Mouse (Mus musculus) stomach, embryonic 15.5 days (tissue): ENCODE measurements around the gene Hip1r. TPM values are rescaled to one million over a fixed set of nuclear protein-coding genes. Genes with fewer than 3 reads are reported as not detected.
"Not testable (repeated sequence)": the region's sequence is repeated elsewhere in the genome, so short reads cannot be mapped to it uniquely, and the experiment has no call there.

ENCODE experiments used
- ATAC-seq: fragments of 200-750 bp; cut with Nextera tagmentation; 2 replicates; pipeline ENCODE4 v1.8.0; 2017; ENCODE audit warnings: low read depth, moderate number of reproducible peaks, moderate TSS enrichment; ENCODE audit not compliant: insufficient read depth, low FRiP score
- H3K27ac ChIP-seq: fragments of 300-500 bp; sonication (generic); 2 replicates; pipeline ENCODE4 v1.5.1; 2015; ENCODE audit warnings: mild to moderate bottlenecking, inconsistent platforms
- H3K27me3 ChIP-seq: fragments of 300-500 bp; sonication (generic); replicated peaks from 2 replicates; pipeline ENCODE4 v1.6.1; 2015; ENCODE audit warnings: inconsistent platforms
- H3K36me3 ChIP-seq: fragments of 300-500 bp; sonication (generic); 2 replicates; pipeline ENCODE4 v1.6.1; 2015; ENCODE audit warnings: inconsistent platforms
- H3K4me1 ChIP-seq: fragments of 300-500 bp; sonication (generic); 2 replicates; pipeline ENCODE4 v1.6.1; 2015; ENCODE audit warnings: inconsistent platforms
- H3K4me2 ChIP-seq: fragments of 300-500 bp; sonication (generic); 2 replicates; pipeline ENCODE4 v1.6.1; 2015; ENCODE audit warnings: mild to moderate bottlenecking, inconsistent platforms
- H3K4me3 ChIP-seq: fragments of 300-500 bp; sonication (generic); replicated peaks from 2 replicates; pipeline ENCODE4 v1.5.1; 2015; ENCODE audit warnings: inconsistent platforms
- H3K9ac ChIP-seq: fragments of 300-500 bp; sonication (generic); 2 replicates; pipeline ENCODE4 v1.6.1; 2015; ENCODE audit warnings: inconsistent platforms
- H3K9me3 ChIP-seq: fragments of 300-500 bp; sonication (generic); 2 replicates; pipeline ENCODE4 v1.6.1; 2016; ENCODE audit warnings: inconsistent platforms
- WGBS: fragments of 180-500 bp; shearing (Covaris S2); methylation state at CpG from one replicate; pipeline ENCODE4 v1.1.7; 2015; 5-methylcytosine and 5-hydroxymethylcytosine counted together
- microRNA-seq: library from miRNA; unstranded; fragments of <30 nt; microRNA quantifications from one replicate; pipeline ENCODE4, GENCODE M21; 2016
- polyA plus RNA-seq: library from polyadenylated mRNA; unstranded; fragments of >200 nt; fragmentation: Nextera tagmentation; extraction: Ambion mirVana; gene quantifications from 2 replicates; pipeline ENCODE4 v1.2.1, GENCODE M21; 2015

Gene Hip1r
- polyA plus RNA-seq, 1 experiment from 2014 or later, result 27.0 TPM

- WGBS, result 23% methylated on average over 11 of the region's 11 CpGs
- Histone ChIP-seq H3K36me3 (no peaks in the 10 kb centered on the region), H3K4me1 (peaks cover 19% of the 10 kb centered on the region), H3K4me2 (no peak overlapping the region), H3K4me3 (no peak overlapping the region), H3K9ac (no peak overlapping the region), H3K27me3 (no peaks in the 10 kb centered on the region), H3K9me3 (no peaks in the 10 kb centered on the region), H3K27ac (peak overlapping the region; percentile 40)
- no peak for ATAC-seq
Measured at GRCm38 (mm10) chr5:124045453-124046010, 72.1 kb downstream of the Hip1r start.

GRCm38 (mm10) chr5:124046741-124047401, 73.4 kb downstream of the Hip1r start:
- no peak overlapping the region for H3K4me2 ChIP-seq
- ATAC-seq, result peak; percentile 77
- H3K27ac ChIP-seq, result peak overlapping the region; percentile 92
- WGBS, result 64% methylated on average over 7 of the region's 7 CpGs
- peaks cover 21% of the 10 kb centered on the region for H3K4me1 ChIP-seq
- H3K9me3 ChIP-seq, result no peaks in the 10 kb centered on the region
- no peaks in the 10 kb centered on the region for H3K27me3 ChIP-seq
- no peak overlapping the region for H3K4me3 ChIP-seq
- H3K36me3 ChIP-seq, result no peaks in the 10 kb centered on the region
- no peak overlapping the region for H3K9ac ChIP-seq

- WGBS, result 58% methylated on average over 15 of the region's 15 CpGs
- Histone ChIP-seq H3K4me3 (no peak overlapping the region), H3K27ac (peak overlapping the region; percentile 80), H3K9me3 (no peaks in the 10 kb centered on the region), H3K4me2 (no peak overlapping the region; the same call in 1 of the 2 replicates), H3K36me3 (no peaks in the 10 kb centered on the region), H3K9ac (no peak overlapping the region), H3K4me1 (peaks cover 21% of the 10 kb centered on the region), H3K27me3 (no peaks in the 10 kb centered on the region)
- no peak for ATAC-seq
Measured at GRCm38 (mm10) chr5:124049249-124050045, 76.0 kb downstream of the Hip1r start.

GRCm38 (mm10) chr5:124050095-124051050, 76.9 kb downstream of the Hip1r start:
- H3K9ac ChIP-seq, result no peak overlapping the region
- peak overlapping the region; percentile 10; the same call in 1 of the 2 replicates for H3K4me2 ChIP-seq
- H3K9me3 ChIP-seq, result no peaks in the 10 kb centered on the region
- 58% methylated on average over 14 of the region's 14 CpGs for WGBS
- H3K27ac ChIP-seq, result peak overlapping the region; percentile 80
- no peak for ATAC-seq
- H3K4me1 ChIP-seq, result peaks cover 21% of the 10 kb centered on the region
- H3K4me3 ChIP-seq, result no peak overlapping the region
- H3K36me3 ChIP-seq, result no peaks in the 10 kb centered on the region
- no peaks in the 10 kb centered on the region for H3K27me3 ChIP-seq

GRCm38 (mm10) chr5:124051899-124052491, 78.6 kb downstream of the Hip1r start:
- Histone ChIP-seq H3K9me3 (no peaks in the 10 kb centered on the region), H3K9ac (no peak overlapping the region), H3K27ac (0 out of 2 replicates have a peak overlapping the region, but pooled peaks have one; percentile 31), H3K27me3 (no peaks in the 10 kb centered on the region), H3K4me2 (no peak overlapping the region), H3K36me3 (no peaks in the 10 kb centered on the region), H3K4me3 (no peak overlapping the region), H3K4me1 (peaks cover 20% of the 10 kb centered on the region)
- peak; percentile 85 for ATAC-seq
- 62% methylated on average over 11 of the region's 11 CpGs for WGBS

- not testable (repeated sequence) for H3K27me3 ChIP-seq, H3K36me3 ChIP-seq, H3K4me3 ChIP-seq, H3K27ac ChIP-seq, H3K4me2 ChIP-seq, H3K9ac ChIP-seq, ATAC-seq, H3K9me3 ChIP-seq
- peaks cover 16% of the 10 kb centered on the region for H3K4me1 ChIP-seq
- WGBS, result 88% methylated on average over 7 of the region's 7 CpGs
Measured at GRCm38 (mm10) chr5:124052641-124053040, 79.2 kb downstream of the Hip1r start.

Small RNA genes lying within 50 kb of the gene (microRNA-seq; reads per million reads assigned to microRNA genes)
- gene Mir7032, result 0.77 reads per million

Other genes with a start within 250 kb of the Hip1r start
- 111 and 117 TPM in 2 replicates for gene Rsrc2, start 224.2 kb upstream of the Hip1r start, polyA plus RNA-seq
- 22.7 and 24.9 TPM in 2 replicates for gene Kntc1, start 223.9 kb upstream of the Hip1r start, polyA plus RNA-seq
- gene Hcar2, start 108.1 kb upstream of the Hip1r start, polyA plus RNA-seq, result 1.9 and 4.4 TPM in 2 replicates
- gene Hcar1, start 93.6 kb upstream of the Hip1r start, polyA plus RNA-seq, result 3.8 and 4.6 TPM in 2 replicates
- gene Denr, start 66.5 kb upstream of the Hip1r start, polyA plus RNA-seq, result 127 and 129 TPM in 2 replicates
- 2.4 and 3.4 TPM in 2 replicates for gene Gm43518, start 46.2 kb upstream of the Hip1r start, polyA plus RNA-seq
- 5.6 and 7.0 TPM in 2 replicates for gene Ccdc62, start 42.9 kb upstream of the Hip1r start, polyA plus RNA-seq
- gene Vps37b, start 58.6 kb downstream of the Hip1r start, polyA plus RNA-seq, result 36.2 and 37.1 TPM in 2 replicates
- 3.4 TPM in 2 replicates for gene Abcb9, start 122.2 kb downstream of the Hip1r start, polyA plus RNA-seq
- gene Ogfod2, start 138.7 kb downstream of the Hip1r start, polyA plus RNA-seq, result 24.2 and 25.7 TPM in 2 replicates
- 101 and 102 TPM in 2 replicates for gene Arl6ip4, start 142.5 kb downstream of the Hip1r start, polyA plus RNA-seq